Mouse (Mus musculus): ENCODE data around the gene Tns3.

Gene Tns3

DNA sequence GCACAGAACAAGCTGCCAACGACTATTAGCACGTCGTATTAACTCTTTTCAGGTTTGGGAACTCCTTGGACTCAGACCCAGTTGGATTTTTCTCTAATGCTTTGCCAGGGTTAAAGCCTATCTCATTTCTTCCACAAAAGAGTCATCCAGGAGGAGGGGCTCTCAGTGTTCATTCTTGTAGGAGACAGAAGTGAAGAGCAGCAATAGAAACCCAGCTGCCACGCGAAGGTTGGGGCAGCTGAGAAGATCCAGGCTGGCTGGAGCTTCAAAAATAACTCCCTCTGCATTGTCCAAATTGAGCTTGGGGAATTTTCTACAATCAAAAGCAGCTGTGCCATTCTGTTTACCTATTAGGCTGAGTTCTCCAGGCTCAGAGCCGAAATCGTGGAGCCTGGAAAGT lies 16.3 kb upstream of the Tns3 start:
- no peak for DNase-seq (ENCODE audit: low read depth, low spot score)

DNA sequence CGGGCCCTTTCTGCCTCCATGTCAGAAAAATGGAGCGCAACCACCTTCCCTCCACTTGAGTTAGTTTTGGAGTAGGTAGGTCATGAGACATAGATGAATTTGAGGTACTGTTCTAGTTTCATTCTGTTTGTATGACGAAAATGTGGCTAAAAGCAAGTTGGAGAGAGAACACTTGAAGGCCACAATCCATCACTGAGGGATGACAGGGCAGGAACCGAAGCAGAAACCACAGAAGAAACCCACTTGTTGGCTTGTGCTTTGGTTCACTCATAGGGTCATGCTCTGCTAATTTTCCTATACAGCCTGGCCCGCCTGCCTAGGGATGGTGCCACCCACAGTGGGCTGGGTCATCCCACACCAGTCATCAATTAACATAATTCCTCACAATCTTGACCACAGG lies 14.9 kb upstream of the Tns3 start:
- DNase-seq (ENCODE audit: low read depth, low spot score) = peak; percentile 79

DNA sequence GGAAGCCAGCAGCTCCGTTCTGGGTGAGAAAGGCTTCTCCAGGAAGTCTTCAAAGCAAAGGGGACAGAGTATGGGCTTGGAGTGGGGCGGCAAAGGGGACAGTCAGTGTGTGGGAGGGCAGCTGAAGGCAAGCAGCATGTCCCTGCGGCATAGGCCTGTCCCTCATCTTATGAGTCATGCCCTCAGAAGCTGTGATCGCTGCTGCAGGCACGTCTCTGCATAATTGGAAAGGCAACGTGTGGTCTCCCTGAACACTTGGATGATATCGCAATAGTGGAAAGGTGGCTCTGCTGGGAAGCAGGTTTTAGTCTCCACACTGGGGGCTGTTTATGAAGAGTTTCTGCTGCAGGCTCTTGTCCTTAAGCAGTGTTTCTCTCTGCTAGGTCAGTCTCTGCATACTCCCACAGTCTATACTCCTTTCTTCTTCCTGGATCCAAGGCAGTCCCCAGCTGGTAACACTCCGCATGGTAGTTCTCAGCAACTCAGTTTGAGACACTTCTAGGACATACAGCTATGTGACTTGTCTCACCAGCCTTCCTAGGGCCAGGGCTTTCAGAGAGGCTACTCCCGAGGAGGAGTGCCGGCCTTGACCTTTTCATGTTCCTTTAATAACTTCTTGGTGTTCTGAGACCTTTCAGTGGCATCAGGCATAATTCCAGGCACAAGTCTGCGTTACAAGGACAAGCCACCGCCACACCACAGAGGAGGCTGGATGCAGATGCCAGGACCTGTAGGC lies 14.1 kb upstream of the Tns3 start:
- no peak for DNase-seq (ENCODE audit: low read depth, low spot score)

DNA sequence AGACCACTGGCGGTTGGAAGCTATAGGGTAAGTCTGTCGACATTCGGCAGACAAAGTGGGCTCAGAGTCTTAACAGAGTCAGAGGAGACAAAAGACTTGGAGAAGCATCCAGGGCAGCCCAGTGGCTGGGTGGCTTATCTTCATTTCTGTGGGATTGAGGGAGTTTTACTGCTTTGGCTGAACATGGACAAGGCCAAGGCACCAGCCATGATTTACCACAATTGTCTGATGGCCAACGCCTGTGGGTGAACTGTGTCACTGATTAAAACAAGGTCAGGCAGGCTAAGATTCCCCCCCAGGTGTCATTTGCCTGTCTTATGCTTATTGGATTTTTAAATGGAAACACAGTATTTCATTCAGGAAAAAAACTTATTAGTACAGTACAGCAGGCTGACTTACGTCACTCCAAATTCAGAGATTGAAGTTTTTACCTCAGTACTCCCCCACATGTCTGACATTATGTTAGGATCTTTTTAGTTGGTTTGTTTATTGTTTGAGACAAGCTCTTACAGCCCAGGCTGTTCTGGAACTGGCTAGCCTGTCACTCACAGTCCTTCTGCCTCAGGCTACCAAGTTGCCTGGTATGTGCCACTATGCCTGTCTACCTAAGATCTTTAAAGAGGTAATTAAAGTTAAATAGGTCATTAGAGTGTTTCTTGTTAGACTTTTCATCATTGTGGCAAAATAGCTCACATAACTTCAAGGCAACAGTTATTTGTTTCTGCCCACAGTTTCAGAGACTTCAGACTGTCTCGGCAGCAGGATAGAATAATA lies 11.6 kb upstream of the Tns3 start:
- peak; percentile 44 for DNase-seq (ENCODE audit: low read depth, low spot score)

DNA sequence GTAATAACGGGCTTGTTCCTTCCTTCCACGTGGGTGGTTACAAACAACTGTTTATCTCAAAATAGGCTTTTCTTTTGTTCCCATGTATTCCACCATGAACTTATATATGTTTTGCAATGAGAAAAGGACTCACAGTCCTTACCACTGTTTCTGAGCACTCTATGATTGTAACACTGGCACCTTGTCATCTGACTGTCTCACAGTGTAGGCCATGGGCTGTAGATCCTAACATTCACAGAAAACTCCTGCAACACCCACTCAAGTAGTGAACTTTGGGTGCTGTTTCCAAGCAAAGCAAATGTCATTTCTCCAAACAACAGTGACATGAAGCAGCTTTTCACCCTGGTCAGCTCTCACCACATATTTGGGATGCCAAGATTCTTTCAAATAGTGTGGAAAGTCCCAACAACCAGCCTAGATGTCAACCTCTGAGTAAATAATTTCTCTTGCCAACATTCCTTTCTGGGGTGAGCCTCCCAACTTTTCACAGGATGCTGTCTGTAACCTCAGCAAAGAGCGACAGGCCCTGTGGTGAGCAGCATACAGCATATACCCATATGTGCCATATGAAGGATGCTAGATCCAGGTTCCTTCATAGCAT lies 10.3 kb upstream of the Tns3 start:
- DNase-seq (ENCODE audit: low read depth, low spot score) = peak; percentile 96

DNA sequence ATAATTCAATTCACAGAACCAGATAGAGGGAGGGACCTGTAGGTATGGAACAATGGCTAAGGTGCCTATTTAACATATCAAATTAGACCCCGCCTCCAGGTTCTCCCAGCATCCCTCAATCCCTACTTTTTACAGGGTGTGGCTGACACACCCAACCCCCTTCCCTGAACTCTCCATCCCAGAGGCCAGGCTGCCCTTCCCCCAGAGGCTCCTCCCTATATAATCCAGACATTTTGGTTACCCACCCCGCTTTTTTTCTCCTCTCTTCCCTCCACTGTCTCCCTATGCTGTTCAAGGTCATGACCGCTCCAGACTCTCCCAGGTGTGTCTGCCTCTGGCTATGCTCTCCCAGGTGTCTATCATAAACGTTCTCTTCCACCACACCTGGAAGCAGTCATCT lies 7.4 kb upstream of the Tns3 start:
- no peak for DNase-seq (ENCODE audit: low read depth, low spot score)

DNA sequence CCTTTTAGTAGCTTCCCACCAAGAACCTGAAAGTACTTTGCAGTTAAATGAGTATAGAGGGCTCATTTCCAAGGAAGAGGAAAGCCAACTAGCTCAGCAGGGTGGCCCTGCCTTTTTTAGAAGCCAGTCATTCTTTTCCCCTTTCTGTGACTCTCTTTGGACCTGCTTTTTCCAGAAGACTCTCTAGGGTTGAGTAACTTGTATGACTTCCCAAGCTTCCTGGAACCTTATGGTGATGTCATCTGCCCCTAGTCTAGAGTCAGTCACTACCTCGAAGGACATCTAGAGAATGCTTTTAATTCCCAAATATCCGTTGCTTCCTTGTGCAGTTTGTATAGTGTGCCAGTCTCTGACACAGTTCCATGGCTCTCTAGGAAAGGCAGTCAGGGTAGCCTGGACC lies 4.8 kb upstream of the Tns3 start:
- no peak for DNase-seq (ENCODE audit: low read depth, low spot score)

DNA sequence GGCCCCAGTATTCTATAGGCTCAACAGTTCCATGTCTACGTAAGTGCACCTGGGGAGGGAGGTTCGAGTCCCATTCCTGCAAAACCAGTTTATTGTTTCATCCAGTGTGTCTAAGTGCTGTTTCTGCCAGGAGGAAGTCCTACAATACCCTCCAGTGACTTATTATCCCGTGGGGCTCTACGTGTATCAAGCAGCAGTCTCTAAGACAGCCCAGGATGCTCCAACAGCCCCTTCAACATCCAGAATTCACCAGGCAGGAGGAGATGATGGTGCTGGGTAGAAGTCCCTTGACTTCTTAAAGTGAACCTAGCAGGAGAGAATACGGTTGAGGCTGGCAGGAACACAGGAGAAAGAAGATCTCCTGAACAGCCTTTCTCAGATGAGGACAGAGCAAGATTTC lies 462 bp upstream of the Tns3 start:
- DNase-seq (ENCODE audit: low read depth, low spot score) = no peak

DNA sequence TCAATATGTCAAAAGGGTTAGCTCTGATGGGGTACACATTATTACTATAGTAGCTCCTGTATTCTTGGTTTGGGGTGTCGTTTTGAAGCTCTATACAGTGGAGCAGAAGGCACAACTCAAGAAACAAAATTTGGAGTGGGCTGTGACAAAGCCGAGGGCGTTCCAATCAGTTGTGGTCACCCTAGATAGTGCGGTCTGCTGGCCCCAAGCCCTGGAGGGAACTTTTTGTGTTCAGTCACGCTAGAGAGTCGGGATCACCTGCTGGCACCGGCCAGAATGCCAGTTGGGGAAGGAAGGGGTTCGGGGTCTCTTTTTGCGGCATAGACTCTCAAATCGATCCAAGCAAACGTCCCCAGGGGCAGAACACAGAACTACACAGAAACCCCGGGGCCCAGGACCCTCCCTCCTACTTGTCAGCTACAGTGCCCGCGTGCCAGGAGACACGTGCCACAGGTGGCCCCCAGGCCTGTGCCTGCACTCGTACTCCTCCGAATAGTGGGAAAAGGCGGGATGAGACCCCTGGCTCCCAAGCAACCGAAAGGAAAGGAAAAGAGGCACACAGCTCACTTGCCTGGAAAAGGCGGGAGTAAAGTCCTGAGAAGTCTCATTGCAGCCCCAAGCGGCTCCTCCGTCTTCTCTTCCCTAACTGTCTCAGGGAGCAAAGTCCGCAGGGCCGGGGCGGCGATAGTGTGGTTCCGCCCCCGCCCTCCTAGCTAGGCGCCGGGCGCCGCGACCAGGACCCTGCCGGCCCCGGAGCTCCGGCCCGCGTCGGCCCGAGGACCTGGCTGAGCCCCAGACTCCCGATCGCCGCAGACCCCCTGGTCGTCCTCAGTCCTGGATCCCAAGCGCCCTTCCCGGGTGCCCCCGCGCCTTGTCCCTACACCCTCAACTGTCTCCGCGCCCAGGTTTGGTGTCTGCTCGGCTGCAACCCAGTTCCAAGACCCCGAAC lies 617 bp downstream of the Tns3 start:
- DNase-seq (ENCODE audit: low read depth, low spot score) = peak; percentile 72

DNA sequence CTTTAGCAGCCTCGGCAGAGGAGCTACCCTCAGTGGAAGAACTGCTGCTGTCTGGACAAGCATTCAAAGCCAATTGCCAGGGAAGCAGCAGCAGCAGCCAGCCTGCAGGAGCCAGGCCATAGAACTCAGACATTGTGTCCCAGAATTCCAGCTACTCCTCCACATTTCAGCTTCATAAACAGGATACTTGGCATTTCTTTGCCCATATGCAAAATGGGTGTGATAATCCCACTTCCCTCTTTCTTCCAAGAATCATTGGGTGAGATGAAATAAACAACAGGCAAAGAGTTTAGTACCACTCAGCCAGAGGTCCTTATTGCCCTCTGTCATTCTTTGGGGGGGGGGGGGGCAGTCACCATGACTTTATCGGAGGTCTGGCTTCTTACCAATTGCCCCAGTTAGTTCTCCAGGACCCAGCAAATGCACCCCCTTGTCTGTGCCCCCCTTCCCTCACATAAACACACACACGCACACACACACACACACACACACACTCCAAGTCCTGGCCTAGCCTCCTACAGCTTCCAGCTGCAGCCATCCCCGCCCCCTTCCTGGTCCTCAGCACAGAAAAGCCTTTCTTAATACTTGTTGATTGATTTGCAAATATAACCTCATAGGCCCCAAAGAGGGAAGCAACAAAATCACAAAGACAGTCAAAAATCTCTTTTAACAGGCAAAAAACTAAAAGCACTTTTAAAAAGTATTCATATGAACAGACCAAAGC lies 1.5 kb downstream of the Tns3 start:
- no peak for DNase-seq (ENCODE audit: low read depth, low spot score)

DNA sequence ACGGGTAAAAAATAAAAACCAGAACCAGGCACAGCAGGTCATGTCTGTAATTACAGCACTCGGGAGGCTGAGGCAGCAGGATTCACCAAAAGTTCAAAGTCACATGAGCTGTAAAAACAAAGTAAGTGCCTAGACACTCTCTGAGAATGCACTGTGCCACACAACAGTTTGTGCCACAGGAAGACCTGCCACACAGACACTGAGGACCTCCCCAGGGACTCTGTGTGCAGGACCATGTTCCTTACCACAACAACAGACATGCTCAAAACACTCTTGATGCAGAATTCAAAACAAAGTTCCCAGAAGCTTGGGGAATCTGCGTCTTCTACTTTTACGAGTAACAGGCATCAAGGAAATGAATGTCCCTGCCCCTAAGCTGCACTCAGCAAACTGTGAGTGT lies 3.4 kb downstream of the Tns3 start:
- DNase-seq (ENCODE audit: low read depth, low spot score) = no peak

DNA sequence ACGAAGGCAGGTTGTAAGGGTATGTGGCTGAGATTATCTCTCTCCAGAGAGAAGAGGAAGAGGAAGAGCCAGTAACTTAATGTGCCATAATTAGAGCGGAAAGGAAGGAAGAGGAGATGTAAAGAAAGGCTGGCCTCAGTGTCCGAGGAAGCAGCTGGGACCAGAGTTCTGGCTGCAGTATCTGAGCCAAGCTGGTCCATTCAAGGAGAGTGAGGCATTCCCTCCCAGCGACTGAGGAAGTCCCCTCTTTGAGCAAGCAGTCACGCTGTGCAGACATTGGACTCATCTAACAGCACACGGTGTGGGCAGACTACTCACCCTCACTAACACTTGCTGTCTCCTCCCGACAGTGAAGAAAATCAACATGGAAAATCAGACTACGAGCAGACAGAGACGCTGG lies 4.5 kb downstream of the Tns3 start:
- DNase-seq (ENCODE audit: low read depth, low spot score) = no peak

DNA sequence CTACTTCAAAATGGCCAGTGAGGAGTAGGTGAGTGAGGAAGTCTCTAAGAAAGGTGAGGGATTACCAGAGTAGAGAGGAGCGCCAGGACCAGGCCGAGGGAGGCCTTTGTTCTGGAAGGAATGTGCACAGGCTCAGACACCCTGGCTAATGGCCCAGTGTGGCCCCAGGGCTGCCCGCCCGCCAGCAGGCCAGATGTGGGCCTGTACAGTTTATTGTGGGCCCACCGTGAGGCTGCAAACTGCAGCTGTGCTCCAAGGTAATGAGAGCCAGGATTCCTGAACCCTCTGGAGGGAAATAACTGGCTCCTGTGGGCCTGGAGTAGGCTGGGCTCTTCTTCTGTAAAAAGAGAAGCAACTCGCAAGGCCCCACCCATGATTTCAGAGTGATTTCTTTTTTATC lies 5.3 kb downstream of the Tns3 start:
- peak; percentile 82 for DNase-seq (ENCODE audit: low read depth, low spot score)

DNA sequence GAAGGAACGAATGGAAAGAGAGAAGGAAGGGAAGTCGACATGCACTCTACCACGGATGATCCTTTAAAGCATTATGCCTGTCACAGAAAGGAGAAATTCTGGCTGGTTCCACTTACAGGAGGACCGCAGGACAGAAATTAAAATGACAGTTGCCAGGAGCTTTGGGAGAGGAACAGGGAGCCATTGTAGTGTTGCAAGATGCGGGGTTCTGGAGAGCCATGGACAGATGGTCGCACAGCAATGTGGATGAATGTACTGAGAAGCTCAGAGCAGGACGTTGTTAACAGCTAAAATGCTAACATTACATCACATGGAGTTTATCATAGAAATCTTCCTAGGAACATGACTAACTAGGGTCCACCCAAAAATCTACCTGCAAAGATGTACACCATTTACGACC lies 6.8 kb downstream of the Tns3 start:
- DNase-seq (ENCODE audit: low read depth, low spot score) = no peak

DNA sequence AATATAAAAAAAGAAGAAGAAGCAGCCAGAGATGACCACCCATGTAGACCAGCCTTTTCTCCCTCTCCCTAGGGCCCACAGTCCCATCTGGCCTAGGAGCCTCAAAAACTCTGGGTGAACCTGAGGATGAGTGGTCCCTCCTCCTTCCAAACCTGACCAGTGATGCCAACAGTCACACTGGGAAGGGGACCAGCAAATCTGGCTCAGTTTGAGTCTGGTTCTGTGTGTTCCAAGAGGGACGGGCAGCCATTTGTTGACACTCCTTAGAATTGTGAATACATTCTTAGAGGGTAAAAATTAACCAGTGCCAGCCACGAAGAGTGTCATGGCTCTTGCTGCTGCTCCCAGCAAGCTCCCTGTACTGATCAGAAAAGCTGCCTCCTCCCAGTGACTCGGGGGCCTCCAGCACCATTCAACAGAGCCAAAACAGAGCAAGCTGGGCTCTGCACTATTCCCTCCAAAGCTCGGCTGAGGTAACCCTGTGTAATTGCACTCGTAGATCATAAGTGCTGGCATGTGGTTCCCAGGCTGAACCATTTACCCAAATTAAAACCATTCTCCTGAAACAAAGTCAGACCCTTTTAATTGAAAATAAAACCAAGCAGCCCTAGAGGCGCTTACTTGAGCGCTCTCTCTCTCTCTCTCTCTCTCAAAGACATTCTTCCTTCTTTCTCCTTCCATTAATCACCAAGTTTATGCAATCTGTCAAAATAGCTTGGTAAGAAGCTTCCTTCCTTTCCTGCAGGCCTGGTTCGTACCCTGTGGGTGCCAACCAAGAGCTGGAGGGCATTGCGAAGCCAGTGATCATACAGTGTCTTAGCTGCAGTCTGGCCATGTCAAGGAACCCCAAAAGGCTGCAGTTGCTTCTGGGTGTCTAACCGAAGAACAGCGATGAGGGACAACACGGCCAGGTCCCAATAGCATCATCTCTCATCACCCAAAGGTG lies 7.6 kb downstream of the Tns3 start:
- peak; percentile 87 for DNase-seq (ENCODE audit: low read depth, low spot score)

DNA sequence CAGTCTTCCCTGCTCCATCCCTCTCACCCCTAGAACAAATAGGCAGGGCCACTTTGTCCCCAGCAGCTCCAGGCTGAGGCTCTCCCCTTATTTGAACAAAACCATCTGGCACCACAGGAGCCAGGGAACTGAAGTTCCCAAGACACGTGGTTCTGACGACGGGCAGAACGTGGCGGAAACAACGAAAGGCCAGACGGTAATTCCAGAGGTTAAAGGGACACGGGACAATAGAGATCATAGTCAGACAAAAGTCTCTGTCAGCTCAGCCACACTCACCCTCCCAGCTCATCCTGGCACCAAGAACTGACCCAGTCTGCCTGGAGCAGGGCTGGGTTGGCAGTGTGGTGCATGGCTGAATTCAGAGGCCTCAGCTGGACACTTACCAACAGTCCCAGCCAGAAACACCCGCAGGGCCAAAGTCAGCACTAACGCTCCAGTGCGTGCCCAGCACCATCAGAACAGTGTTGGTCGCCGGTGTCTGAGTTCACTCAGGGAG lies 10.5 kb downstream of the Tns3 start:
- no peak for DNase-seq (ENCODE audit: low read depth, low spot score)

DNA sequence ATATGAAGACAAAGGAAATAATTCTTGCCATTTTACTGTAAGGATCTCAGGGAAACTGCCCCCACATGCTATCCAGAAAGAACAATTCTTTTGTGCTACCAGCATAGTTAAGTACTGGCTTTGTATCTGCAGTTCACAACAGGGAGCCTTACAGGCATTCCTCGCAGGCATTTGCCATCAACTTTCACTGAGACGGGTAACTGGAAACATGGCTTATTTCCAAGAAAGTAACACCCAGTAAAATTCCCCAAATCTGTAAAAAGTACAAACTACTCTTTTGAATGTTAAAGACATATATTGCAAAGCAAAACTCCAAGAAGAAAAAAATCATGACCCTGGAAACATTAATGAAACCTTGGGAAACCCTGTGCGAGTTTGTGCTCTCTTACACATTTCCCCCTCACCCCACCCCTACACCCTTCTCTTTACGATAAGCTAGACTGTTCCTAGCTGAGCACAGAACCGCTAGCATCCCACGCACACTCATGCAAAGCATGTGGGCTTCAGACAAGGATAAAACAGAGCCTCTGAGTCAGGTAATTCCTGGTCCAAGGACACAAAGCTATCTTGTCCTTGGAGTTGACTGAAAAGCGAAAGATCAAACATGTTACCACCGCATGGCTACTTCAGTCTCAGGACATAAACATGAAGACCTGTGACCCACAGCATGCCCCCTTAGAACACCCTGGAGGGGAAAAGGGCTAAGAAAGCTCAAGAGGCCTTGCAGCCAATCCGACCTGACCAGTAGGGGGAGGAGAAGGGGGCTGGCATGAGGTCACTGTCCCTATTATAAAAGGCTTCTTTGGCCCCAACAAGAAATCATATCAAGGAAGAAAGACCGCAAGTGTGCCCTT lies 11.3 kb downstream of the Tns3 start:
- DNase-seq (ENCODE audit: low read depth, low spot score) = no peak

DNA sequence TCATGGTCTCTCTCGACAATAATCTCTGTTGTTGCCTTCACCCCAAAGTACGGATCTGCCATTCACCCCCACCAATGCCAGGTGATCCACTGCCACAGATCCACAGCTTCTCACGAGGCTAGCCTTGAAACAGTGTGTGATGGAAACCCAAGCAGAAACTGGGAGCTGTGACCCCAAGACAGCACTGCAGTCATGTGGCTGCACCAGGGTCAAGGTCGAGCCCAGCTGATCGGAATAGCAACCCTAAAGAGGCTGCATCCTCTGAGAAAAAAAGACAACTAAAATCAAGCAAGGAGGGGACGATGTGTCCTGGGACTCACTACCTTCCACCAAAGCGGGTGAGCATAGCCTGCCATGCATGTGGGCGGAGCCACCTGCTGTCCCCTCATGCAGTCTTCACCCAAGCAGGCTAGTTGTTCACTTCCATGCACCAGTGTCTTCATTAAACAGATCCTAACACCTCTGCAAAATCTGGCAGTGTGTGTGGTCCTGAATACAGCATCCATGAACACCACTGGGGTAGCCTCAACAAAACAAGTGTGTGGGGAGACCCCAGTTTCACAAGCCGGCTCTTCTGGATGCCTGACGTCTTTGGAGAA lies 12.1 kb downstream of the Tns3 start:
- DNase-seq (ENCODE audit: low read depth, low spot score) = no peak
